Mouse (Mus musculus) megakaryocyte, embryonic 14.5 days (primary cell): ENCODE results near the gene 1700057G04Rik. TPM values are rescaled to one million over a fixed set of nuclear protein-coding genes. Genes with fewer than 3 reads are reported as not detected.
A peak's percentile ranks its signal among the peaks of the same experiment; 100 is the strongest.

Experiments used
- H3K27me3 ChIP-seq: replicated peaks from 2 replicates; pipeline ENCODE3; 2012; ENCODE audit warnings: inconsistent platforms
- H3K36me3 ChIP-seq: replicated peaks from 2 replicates; pipeline ENCODE3; 2012; ENCODE audit warnings: low read length, inconsistent platforms, mixed read lengths
- H3K4me1 ChIP-seq: 2 replicates; pipeline ENCODE4 v1.6.1; 2012; ENCODE audit warnings: inconsistent platforms
- H3K4me3 ChIP-seq: replicated peaks from 2 replicates; pipeline ENCODE3; 2012; ENCODE audit warnings: moderate library complexity, mild to moderate bottlenecking, inconsistent platforms
- H3K9me3 ChIP-seq: 2 replicates; pipeline ENCODE4 v1.6.1; 2012; ENCODE audit warnings: inconsistent platforms
- FLI1 ChIP-seq: IDR thresholded peaks from 2 replicates; pipeline ENCODE4 v1.6.1; 2012; ENCODE audit warnings: low read length, inconsistent platforms, mixed read lengths
- GATA1 ChIP-seq: IDR thresholded peaks from 3 replicates; pipeline ENCODE4 v1.6.1; 2012; ENCODE audit warnings: mixed read lengths, low read length, inconsistent platforms, borderline replicate concordance
- polyA plus RNA-seq: library from polyadenylated mRNA; stranded (reverse); fragments of >175 nt; gene quantifications from 2 replicates; pipeline ENCODE4 v1.2.3, GENCODE M21; 2012; ENCODE audit warnings: low replicate concordance; ENCODE audit not compliant: insufficient read depth

The 1700057G04Rik gene
- polyA plus RNA-seq, 1 experiment, result not detected

DNA sequence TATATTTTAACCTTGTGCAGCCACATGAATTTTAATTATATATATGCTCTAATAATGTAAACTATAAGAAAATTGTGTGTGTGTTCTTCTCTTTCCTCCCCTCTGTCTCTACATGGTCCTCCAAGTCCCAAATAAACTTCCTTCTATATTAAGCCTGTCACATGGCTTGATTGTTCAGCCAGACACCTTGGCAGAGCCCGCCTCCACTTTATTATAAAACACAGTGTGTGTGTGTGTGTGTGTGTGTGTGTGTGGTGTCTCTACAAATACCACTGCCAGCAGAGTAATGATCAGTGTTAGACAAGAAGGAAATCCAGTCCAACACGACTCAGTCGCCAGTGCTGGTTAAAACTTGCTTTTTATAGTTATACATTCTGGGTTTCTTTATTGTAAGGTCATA lies 28.5 kb downstream of the 1700057G04Rik start:
- TF ChIP-seq FLI1 (no peak), GATA1 (no peak)
- H3K4me3 ChIP-seq, result no peak overlapping the region
- H3K9me3 ChIP-seq, result no peaks in the 10 kb centered on the region
- H3K36me3 ChIP-seq, result no peaks in the 10 kb centered on the region
- no peaks in the 10 kb centered on the region for H3K27me3 ChIP-seq
- peaks cover 50% of the 10 kb centered on the region for H3K4me1 ChIP-seq

DNA sequence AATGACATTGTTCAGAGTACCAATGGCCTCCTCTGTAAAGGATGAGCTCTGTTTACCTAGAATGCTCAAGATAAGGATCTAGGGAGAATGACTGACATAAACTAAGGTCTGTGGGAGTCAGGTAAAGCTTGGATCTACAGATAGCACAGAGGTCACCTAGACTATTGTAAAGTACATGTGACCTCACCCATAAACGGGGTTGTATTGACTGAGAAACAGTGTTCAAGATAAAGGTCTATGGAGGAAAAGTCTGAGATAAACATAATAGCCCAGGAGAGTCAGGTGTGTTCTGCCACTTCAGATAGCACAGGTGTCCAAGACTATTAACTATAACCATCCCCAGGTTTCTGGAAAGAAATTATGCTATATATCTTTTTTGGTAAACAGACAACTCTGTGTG lies 29.8 kb downstream of the 1700057G04Rik start:
- Histone ChIP-seq H3K4me1 (peaks cover 43% of the 10 kb centered on the region), H3K9me3 (no peaks in the 10 kb centered on the region), H3K4me3 (no peak overlapping the region), H3K36me3 (no peaks in the 10 kb centered on the region), H3K27me3 (no peaks in the 10 kb centered on the region)
- TF ChIP-seq GATA1 (no peak), FLI1 (no peak)

DNA sequence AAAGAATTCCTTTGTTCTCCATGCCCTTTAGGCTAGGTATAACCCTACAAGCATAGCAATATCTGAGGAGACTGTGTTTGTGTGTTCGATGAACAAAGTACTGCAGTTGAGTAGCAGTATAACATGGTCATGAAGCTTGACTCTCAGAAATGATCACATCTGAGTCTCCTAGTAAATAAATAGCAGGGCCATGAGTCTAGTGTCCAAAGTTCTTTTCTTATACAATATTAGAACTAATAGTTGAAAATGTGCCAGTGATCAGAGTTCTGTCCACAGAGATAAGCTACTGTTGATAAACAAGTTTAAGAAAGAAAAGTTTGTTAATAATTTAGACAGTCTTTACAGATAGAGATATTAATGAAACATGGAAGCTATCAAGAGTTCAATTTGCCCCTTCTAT lies 42.7 kb downstream of the 1700057G04Rik start:
- Histone ChIP-seq H3K4me1 (peaks cover 17% of the 10 kb centered on the region), H3K9me3 (no peaks in the 10 kb centered on the region), H3K27me3 (no peaks in the 10 kb centered on the region), H3K4me3 (no peak overlapping the region), H3K36me3 (peaks cover 8% of the 10 kb centered on the region)
- TF ChIP-seq GATA1, result no peak

DNA sequence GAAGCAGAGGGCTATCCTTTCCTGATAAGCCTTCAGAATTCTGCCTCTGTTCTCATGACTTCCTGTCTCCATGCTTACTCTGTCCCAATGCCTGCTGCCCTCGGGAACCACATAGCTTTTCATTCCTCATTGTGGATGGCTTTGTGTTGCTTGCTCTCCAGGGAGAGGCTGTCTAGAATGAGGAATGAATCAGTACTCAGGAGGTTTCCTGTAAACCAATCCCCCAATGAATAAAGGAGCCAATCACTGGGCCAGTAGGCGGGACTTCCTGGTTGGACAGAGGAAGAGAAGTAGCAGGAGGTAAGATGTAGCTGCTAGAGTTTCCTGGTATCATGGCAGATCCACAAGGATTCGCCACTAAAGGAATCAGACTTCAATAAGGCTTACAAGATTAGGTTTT lies 44.1 kb downstream of the 1700057G04Rik start:
- H3K4me3 ChIP-seq, result peak overlapping the region; percentile 30
- H3K9me3 ChIP-seq, result no peaks in the 10 kb centered on the region
- peaks cover 8% of the 10 kb centered on the region for H3K36me3 ChIP-seq
- no peak for TF ChIP-seq GATA1
- TF ChIP-seq FLI1, result no peak
- H3K27me3 ChIP-seq, result no peaks in the 10 kb centered on the region
- peaks cover 17% of the 10 kb centered on the region for H3K4me1 ChIP-seq

DNA sequence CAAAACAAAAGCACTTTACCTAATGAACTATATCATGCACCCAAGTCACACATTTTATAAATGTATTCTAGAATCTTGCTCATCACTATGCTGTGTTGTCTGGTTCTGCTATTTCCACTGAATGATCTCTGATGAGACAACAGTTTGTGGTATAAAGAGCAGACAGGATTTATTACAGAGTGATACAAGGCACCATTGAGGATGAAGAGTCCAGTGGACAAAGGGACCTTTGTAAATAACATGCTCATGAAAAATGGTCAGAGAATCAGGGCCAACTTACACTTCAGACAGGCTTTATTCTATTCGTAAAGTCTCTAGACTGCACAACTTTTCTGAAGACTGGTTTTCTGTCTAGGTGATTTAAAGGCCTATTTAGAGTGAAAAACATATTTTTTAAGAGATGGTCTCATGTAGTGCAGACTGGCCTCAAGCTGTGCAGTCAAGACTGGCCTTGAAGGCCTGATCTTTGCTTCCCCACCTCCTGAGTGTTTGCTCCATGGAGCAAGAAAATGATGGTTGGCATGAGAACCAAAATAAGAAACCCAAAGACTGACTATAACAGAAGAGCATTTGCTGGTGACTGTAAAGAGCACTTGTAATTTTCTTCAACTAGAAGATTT lies 51.6 kb downstream of the 1700057G04Rik start:
- H3K4me3 ChIP-seq, result no peak overlapping the region
- no peak for TF ChIP-seq GATA1
- TF ChIP-seq FLI1, result no peak
- H3K4me1 ChIP-seq, result peaks cover 6% of the 10 kb centered on the region
- no peaks in the 10 kb centered on the region for H3K9me3 ChIP-seq
- H3K27me3 ChIP-seq, result no peaks in the 10 kb centered on the region
- no peaks in the 10 kb centered on the region for H3K36me3 ChIP-seq

DNA sequence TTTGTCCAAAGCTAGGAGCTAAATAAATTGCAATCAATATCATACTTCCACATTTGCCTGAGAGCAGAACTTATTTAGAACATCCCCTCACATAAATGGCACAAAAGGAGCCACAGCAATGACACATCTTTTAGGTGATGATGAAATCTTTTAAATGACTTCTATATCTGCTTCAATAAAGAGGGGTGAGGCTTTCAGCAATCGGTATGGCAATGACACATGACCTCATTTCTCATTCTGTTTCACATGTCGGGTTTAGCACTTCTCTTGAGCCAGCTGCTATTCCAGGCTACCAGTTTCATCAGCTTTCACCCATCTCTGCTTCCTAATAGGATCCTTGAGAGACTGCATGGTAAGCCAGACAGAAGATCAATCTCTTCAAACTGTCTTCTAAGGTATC lies 54.3 kb downstream of the 1700057G04Rik start:
- Histone ChIP-seq H3K36me3 (peaks cover 5% of the 10 kb centered on the region), H3K9me3 (no peaks in the 10 kb centered on the region), H3K4me3 (no peak overlapping the region), H3K27me3 (no peaks in the 10 kb centered on the region), H3K4me1 (peaks cover 14% of the 10 kb centered on the region)
- TF ChIP-seq FLI1 (no peak), GATA1 (no peak)

DNA sequence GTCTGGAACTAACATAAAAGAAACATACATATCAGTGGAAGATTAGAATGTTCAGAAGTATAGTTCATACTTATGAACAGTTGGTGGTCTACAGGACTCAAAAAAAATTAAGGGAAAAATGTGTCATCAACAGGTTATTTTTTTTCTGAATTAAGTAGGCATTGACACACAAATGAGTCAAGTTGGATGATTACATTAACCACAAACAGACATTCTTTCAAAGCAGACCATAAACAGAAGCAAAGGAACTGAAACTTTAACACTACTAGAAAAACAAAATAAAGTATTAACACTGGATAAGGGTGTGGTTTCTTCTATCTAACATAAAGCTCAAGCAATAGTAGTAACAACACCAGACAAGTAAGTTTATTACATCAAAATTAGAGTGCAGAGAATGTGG lies 59.7 kb downstream of the 1700057G04Rik start:
- TF ChIP-seq FLI1, result no peak
- TF ChIP-seq GATA1, result no peak
- H3K9me3 ChIP-seq, result no peaks in the 10 kb centered on the region

DNA sequence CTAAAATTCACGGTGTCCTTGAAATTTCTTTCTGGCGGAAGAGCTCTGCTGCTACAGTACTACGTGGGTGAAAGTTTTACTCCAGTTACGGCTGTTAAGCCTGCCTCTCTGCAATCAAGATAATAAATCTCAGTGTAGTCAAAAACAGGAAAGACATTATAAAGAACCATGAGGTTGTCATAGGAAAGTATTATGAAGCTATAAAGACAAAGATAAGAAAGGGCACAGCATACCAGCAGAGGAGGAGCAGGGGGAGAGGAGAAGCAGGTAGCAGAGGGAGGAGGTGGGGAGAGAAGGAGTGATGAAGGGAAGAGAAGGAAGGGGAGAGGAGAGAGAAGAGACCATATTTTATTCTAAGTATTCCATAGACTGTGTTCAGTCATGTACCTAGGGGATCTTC lies 64.7 kb downstream of the 1700057G04Rik start:
- TF ChIP-seq FLI1, result no peak
- Histone ChIP-seq H3K4me3 (no peak overlapping the region), H3K4me1 (peaks cover 46% of the 10 kb centered on the region), H3K9me3 (no peaks in the 10 kb centered on the region), H3K27me3 (no peaks in the 10 kb centered on the region), H3K36me3 (no peaks in the 10 kb centered on the region)

More for the DNA sequence above, 59.7 kb downstream of the 1700057G04Rik start:
- Histone ChIP-seq H3K4me3 (no peak overlapping the region), H3K36me3 (peaks cover 5% of the 10 kb centered on the region), H3K4me1 (peaks cover 26% of the 10 kb centered on the region), H3K27me3 (no peaks in the 10 kb centered on the region)

DNA sequence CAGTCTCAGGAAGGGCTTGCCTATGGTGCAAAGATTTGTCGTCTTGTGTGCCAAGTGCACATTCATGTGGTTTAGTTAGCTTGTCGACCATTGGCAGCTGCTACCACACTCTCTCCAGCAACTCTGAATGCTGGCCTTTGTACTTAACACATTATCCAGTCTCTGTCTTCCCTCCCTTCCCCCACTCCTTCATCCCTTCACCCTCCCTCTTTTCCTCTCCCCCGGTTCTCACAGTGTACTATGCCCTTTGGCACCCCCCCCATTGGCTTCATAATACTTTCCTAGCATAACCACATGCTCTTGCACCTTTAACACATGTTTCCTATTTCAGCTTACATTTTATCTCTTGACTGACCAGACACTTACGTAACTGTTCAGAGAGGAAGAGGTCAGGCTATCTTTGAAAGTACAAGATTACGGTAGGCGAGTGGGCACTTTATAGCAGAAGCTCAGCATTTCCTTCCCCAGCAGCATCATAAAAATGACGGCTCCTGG lies 65.6 kb downstream of the 1700057G04Rik start:
- Histone ChIP-seq H3K9me3 (no peaks in the 10 kb centered on the region), H3K27me3 (no peaks in the 10 kb centered on the region), H3K4me3 (peak overlapping the region; percentile 79), H3K36me3 (no peaks in the 10 kb centered on the region), H3K4me1 (peaks cover 43% of the 10 kb centered on the region)
- TF ChIP-seq FLI1, result no peak
- no peak for TF ChIP-seq GATA1

DNA sequence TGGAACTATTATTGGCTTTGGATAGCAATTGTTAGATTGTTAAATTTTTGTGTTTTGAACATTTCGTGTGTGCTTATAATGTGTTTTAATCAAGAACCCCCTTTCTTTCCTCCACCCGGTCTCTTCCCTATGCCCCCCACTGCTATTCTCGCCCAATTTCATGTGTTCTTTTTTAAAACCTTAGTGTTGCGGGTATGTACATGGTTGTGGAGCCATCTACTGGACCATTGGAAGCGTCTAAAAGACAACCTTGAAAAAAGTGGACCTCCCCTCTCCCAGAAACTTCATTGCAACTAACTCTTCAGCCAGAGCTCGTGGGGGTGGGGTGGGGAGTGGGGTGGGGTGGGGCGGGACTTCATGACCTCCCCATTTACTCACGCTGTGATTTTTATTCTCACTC lies 66.2 kb downstream of the 1700057G04Rik start:
- Histone ChIP-seq H3K36me3 (no peaks in the 10 kb centered on the region), H3K27me3 (no peaks in the 10 kb centered on the region), H3K4me1 (peaks cover 43% of the 10 kb centered on the region), H3K9me3 (no peaks in the 10 kb centered on the region), H3K4me3 (peak overlapping the region; percentile 79)
- no peak for TF ChIP-seq GATA1
- no peak for TF ChIP-seq FLI1

DNA sequence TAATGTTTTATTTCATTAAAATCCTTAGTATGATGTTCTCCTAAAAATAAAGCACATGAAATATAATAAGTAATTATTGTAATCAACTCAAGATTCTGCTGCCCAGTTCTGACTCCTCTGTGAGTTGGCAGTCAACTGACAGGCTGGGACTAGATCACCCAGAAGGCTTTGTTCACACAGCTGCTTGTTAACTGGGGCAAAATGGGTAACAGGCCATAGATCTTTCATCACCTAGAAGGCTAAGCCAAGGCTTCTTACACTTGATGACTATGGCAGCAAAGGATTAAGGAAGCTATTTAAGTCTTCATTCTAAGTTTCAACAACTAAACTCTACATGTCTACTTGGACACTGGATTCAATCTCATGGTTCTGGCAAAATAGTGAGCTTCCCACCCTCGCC lies 68.8 kb downstream of the 1700057G04Rik start:
- no peaks in the 10 kb centered on the region for H3K27me3 ChIP-seq
- peaks cover 39% of the 10 kb centered on the region for H3K4me1 ChIP-seq
- H3K4me3 ChIP-seq, result no peak overlapping the region
- no peaks in the 10 kb centered on the region for H3K9me3 ChIP-seq
- TF ChIP-seq GATA1, result no peak
- no peak for TF ChIP-seq FLI1
- no peaks in the 10 kb centered on the region for H3K36me3 ChIP-seq
